Mouse (Mus musculus) lung, embryonic 16.5 days (tissue): Measurements from ENCODE around the gene Pacs1. TPM values are rescaled to one million over a fixed set of nuclear protein-coding genes. Genes with fewer than 3 reads are reported as not detected.

Experiments
- ATAC-seq: fragments of 200-750 bp; cut with Nextera tagmentation; 2 replicates; pipeline ENCODE4 v1.8.0; 2017; ENCODE audit warnings: low read depth, mild to moderate bottlenecking, moderate library complexity
- H3K27ac ChIP-seq: fragments of 300-500 bp; sonication (generic); 2 replicates; pipeline ENCODE4 v1.5.1; 2014; ENCODE audit warnings: mild to moderate bottlenecking, control low read depth, low read length
- H3K27me3 ChIP-seq: fragments of 300-500 bp; sonication (generic); 2 replicates; pipeline ENCODE4 v1.6.1; 2014; ENCODE audit warnings: low read depth, low read length, mixed read lengths; ENCODE audit not compliant: control insufficient read depth, insufficient read depth
- H3K36me3 ChIP-seq: fragments of 300-500 bp; sonication (generic); 2 replicates; pipeline ENCODE4 v1.6.1; 2014; ENCODE audit warnings: low read length; ENCODE audit not compliant: control insufficient read depth, insufficient read depth
- H3K4me1 ChIP-seq: fragments of 300-500 bp; sonication (generic); replicated peaks from 2 replicates; pipeline ENCODE4 v1.6.1; 2014; ENCODE audit warnings: low read length, mixed read lengths; ENCODE audit not compliant: control insufficient read depth, insufficient read depth
- H3K4me2 ChIP-seq: fragments of 300-500 bp; sonication (generic); 2 replicates; pipeline ENCODE4 v1.6.1; 2014; ENCODE audit warnings: low read depth, low read length, control low read depth
- H3K4me3 ChIP-seq: fragments of 300-500 bp; sonication (generic); 2 replicates; pipeline ENCODE4 v1.5.1; 2014; ENCODE audit warnings: mild to moderate bottlenecking, low read length, control low read depth
- H3K9ac ChIP-seq: fragments of 300-500 bp; sonication (generic); 2 replicates; pipeline ENCODE4 v1.6.1; 2014; ENCODE audit warnings: low read length, control low read depth
- H3K9me3 ChIP-seq: fragments of 300-500 bp; sonication (generic); 2 replicates; pipeline ENCODE4 v1.6.1; 2016; ENCODE audit warnings: low read length; ENCODE audit not compliant: control insufficient read depth
- WGBS: fragments of 180-500 bp; shearing (Covaris S2); extraction: QIAGEN DNeasy Blood & Tissue Kit; methylation state at CpG from one replicate; pipeline ENCODE4 v1.1.7; 2014; 5-methylcytosine and 5-hydroxymethylcytosine counted together
- polyA plus RNA-seq: library from polyadenylated mRNA; unstranded; fragments of >200 nt; fragmentation: Nextera tagmentation; extraction: Ambion mirVana; gene quantifications from 2 replicates; pipeline ENCODE4 v1.2.1, GENCODE M21; 2015

Pacs1 gene
- polyA plus RNA-seq, 1 experiment from 2014 or later = 21.0 TPM

GRCm38 (mm10) chr19:5187439-5187838, 85.5 kb downstream of the Pacs1 start:
- Histone ChIP-seq H3K4me1 (no peaks in the 10 kb centered on the region), H3K4me2 (no peak overlapping the region), H3K9ac (no peak overlapping the region), H3K27ac (no peak overlapping the region), H3K36me3 (peaks cover 3% of the 10 kb centered on the region; the same call in 1 of the 2 replicates), H3K9me3 (peaks cover 4% of the 10 kb centered on the region; the same call in 1 of the 2 replicates), H3K4me3 (no peak overlapping the region), H3K27me3 (no peaks in the 10 kb centered on the region)
- ATAC-seq = no peak
- 85% methylated on average over 2 of the region's 2 CpGs for WGBS

DNA sequence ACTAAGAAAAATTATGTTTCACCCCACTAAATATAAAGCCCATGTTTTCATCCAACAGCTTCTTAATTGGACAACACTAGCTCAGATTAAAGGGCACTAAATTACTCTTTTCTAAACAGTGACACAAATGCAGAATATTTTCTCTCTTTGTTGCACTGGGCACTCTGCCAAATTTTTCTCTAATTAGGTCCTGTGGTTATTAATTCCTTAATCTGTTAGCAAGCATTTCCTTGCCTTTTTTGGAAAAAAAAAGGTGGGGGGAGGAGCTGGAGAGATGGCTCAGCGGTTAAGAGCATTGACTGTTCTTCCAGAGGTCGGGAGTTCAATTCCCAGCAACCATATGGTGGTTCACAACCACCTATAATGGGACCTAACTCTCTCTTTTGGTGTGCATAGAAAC, 91.0 kb downstream of the Pacs1 start:
- WGBS = 69% methylated on average over 2 of the region's 2 CpGs
- ATAC-seq = no peak
- Histone ChIP-seq H3K4me1 (no peaks in the 10 kb centered on the region), H3K4me3 (no peak overlapping the region), H3K27ac (no peak overlapping the region), H3K27me3 (no peaks in the 10 kb centered on the region), H3K36me3 (peaks cover 3% of the 10 kb centered on the region; the same call in 1 of the 2 replicates), H3K4me2 (no peak overlapping the region), H3K9ac (no peak overlapping the region), H3K9me3 (peaks cover 4% of the 10 kb centered on the region; the same call in 1 of the 2 replicates)

DNA sequence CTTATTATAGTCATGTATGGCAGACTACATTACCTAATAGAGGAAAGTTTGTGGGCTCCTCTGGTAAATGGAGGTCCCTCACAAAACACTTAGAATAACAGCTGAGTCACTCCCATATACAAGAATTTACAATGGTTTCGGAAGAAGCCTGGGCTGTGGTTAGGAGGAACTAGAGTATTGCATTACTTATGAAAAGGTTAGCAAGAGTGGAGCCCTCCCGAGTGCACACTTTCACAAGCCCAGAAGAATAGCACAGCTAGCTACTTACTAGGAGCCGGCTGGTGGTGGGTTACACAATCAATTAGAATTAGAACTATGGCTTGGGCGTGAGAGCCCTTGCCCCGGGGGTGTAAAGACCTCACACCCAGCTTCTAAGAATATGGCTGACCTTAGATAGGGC, 94.3 kb downstream of the Pacs1 start:
- ATAC-seq = no peak
- no peak overlapping the region for H3K4me2 ChIP-seq
- WGBS = 68% methylated on average over 5 of the region's 5 CpGs
- no peaks in the 10 kb centered on the region for H3K36me3 ChIP-seq
- H3K27me3 ChIP-seq = no peaks in the 10 kb centered on the region
- no peak overlapping the region for H3K9ac ChIP-seq
- H3K9me3 ChIP-seq = no peaks in the 10 kb centered on the region
- no peak overlapping the region for H3K4me3 ChIP-seq
- no peaks in the 10 kb centered on the region for H3K4me1 ChIP-seq
- H3K27ac ChIP-seq = no peak overlapping the region

GRCm38 (mm10) chr19:5170430-5170829, 102.5 kb downstream of the Pacs1 start:
- H3K36me3 ChIP-seq = no peaks in the 10 kb centered on the region; the same call in 1 of the 2 replicates
- no peak overlapping the region for H3K9ac ChIP-seq
- ATAC-seq = no peak
- no peak overlapping the region for H3K27ac ChIP-seq
- H3K27me3 ChIP-seq = no peaks in the 10 kb centered on the region
- H3K9me3 ChIP-seq = no peaks in the 10 kb centered on the region
- no peaks in the 10 kb centered on the region for H3K4me1 ChIP-seq
- no peak overlapping the region for H3K4me3 ChIP-seq
- 53% methylated on average over 1 of the region's 1 CpGs for WGBS
- no peak overlapping the region for H3K4me2 ChIP-seq

DNA sequence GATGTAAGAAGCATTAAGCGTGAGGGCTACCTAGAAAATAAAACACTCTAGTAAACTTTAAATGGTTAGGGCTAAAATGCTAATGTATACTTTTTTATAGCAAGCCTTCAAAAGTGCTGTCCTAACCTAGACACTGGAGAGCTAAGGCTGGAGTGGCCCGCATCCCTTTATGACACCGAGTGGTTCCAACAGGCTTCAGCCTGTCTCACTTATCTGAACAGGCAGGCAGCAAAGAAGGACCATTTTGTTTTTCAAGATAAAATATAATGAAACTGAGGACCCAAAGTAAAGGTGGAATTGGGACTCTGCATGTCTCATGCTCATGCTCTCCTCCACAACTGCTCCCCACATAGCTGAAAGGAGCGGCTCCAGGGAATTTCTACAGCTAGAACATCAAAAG, 105.4 kb downstream of the Pacs1 start:
- no peak overlapping the region for H3K4me2 ChIP-seq
- 86% methylated on average over 4 of the region's 4 CpGs for WGBS
- no peak for ATAC-seq
- H3K27ac ChIP-seq = no peak overlapping the region
- H3K9me3 ChIP-seq = no peaks in the 10 kb centered on the region
- H3K4me3 ChIP-seq = no peak overlapping the region
- H3K9ac ChIP-seq = no peak overlapping the region
- no peaks in the 10 kb centered on the region for H3K27me3 ChIP-seq
- H3K36me3 ChIP-seq = no peaks in the 10 kb centered on the region; the same call in 1 of the 2 replicates
- no peaks in the 10 kb centered on the region for H3K4me1 ChIP-seq

DNA sequence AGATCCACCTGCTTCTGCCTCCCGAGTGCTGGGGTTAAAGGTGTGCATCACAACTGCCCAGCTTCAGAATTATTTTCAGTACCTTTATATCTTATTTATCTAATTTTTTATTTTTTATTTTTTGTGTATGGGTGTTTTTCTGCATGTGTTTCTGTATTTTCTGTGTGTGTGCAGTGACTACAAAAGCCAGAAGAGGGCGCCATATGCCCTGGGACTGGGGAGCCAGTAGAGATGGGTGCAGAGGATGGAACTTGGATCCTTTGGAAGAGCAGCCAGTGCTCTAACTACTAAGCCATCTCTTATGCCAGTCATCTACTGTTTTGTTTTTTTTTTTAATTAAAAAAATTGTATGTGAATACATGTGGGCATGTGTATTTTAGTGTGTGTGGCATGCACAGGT, 108.5 kb downstream of the Pacs1 start:
- Histone ChIP-seq H3K27ac (no peak overlapping the region), H3K9ac (no peak overlapping the region), H3K36me3 (no peaks in the 10 kb centered on the region; the same call in 1 of the 2 replicates), H3K9me3 (no peaks in the 10 kb centered on the region), H3K4me1 (no peaks in the 10 kb centered on the region), H3K4me2 (no peak overlapping the region), H3K4me3 (no peak overlapping the region), H3K27me3 (no peaks in the 10 kb centered on the region)
- no peak for ATAC-seq
- WGBS = 56% methylated on average over 2 of the region's 2 CpGs

DNA sequence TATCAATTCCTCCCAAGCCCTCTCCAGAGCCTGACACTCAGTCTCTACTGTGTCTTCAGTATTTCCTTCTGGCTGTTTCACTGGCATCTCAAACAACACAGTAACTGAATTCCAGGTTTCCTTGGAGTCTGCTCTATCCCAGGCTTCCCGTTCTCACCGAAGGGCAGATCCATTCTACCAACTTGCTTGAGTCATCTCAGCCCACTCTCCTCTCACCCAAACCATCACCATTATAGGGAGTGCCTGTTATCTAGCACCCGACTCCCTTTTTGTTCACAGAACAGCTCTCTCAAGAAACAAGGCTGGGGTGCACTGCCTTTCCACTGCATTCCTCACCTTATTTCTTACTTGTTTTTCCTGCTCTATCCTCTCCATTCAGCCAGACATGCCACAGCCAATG, 111.0 kb downstream of the Pacs1 start:
- Histone ChIP-seq H3K36me3 (no peaks in the 10 kb centered on the region; the same call in 1 of the 2 replicates), H3K27me3 (no peaks in the 10 kb centered on the region), H3K4me3 (no peak overlapping the region), H3K9ac (no peak overlapping the region), H3K4me2 (no peak overlapping the region), H3K9me3 (no peaks in the 10 kb centered on the region), H3K4me1 (no peaks in the 10 kb centered on the region), H3K27ac (no peak overlapping the region)
- 85% methylated on average over 3 of the region's 3 CpGs for WGBS
- no peak for ATAC-seq

GRCm38 (mm10) chr19:5152261-5152660, 120.7 kb downstream of the Pacs1 start:
- no peak overlapping the region for H3K4me3 ChIP-seq
- H3K27me3 ChIP-seq = no peaks in the 10 kb centered on the region
- H3K9ac ChIP-seq = no peak overlapping the region
- peaks cover 2% of the 10 kb centered on the region; the same call in 1 of the 2 replicates for H3K36me3 ChIP-seq
- H3K27ac ChIP-seq = no peak overlapping the region
- ATAC-seq = no peak
- no peaks in the 10 kb centered on the region for H3K4me1 ChIP-seq
- H3K4me2 ChIP-seq = no peak overlapping the region
- 90% methylated on average over 6 of the region's 6 CpGs for WGBS
- no peaks in the 10 kb centered on the region for H3K9me3 ChIP-seq

GRCm38 (mm10) chr19:5151741-5152140, 121.2 kb downstream of the Pacs1 start:
- peaks cover 2% of the 10 kb centered on the region; the same call in 1 of the 2 replicates for H3K36me3 ChIP-seq
- no peaks in the 10 kb centered on the region for H3K4me1 ChIP-seq
- H3K9me3 ChIP-seq = no peaks in the 10 kb centered on the region
- no peak overlapping the region for H3K27ac ChIP-seq
- 84% methylated on average over 5 of the region's 5 CpGs for WGBS
- ATAC-seq = no peak
- H3K9ac ChIP-seq = no peak overlapping the region
- H3K4me2 ChIP-seq = no peak overlapping the region
- H3K4me3 ChIP-seq = no peak overlapping the region
- no peaks in the 10 kb centered on the region for H3K27me3 ChIP-seq

DNA sequence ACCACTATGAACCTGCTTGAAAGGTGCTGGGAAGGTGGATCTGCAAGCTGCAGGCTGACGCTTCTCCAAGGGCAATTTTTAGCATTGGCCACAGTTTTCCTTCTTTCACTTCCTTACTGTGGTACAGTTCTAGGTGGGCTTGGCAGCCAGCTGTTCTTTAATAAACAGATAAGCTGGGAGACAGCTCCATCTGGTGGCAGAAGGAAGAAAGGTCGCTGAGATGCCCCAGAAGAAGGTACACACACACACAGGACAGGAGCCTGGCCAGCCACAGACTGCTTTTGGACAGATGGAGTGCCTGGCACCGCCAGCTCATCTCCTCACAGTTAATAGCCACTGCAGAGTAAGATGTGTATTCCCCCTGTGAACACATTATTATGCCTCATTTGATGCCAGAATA, 121.6 kb downstream of the Pacs1 start:
- no peak overlapping the region for H3K9ac ChIP-seq
- no peak overlapping the region for H3K4me3 ChIP-seq
- H3K4me1 ChIP-seq = no peaks in the 10 kb centered on the region
- H3K4me2 ChIP-seq = no peak overlapping the region
- no peak overlapping the region for H3K27ac ChIP-seq
- H3K9me3 ChIP-seq = no peaks in the 10 kb centered on the region
- ATAC-seq = no peak; the same call in 1 of the 2 replicates
- H3K36me3 ChIP-seq = peaks cover 2% of the 10 kb centered on the region; the same call in 1 of the 2 replicates
- 33% methylated on average over 3 of the region's 3 CpGs for WGBS
- H3K27me3 ChIP-seq = no peaks in the 10 kb centered on the region
